Mouse (Mus musculus): ENCODE data around the gene Itpr2.

GRCm38 (mm10) chr6:146519019-146519418 is 17.0 kb upstream of the Itpr2 start:
- TF ChIP-seq GATA1 (IDR thresholded peaks at IDR 0.05; ENCODE audit: borderline replicate concordance, low read length) (no peak), TAL1 (conservative IDR thresholded peaks at IDR 0.05; ENCODE audit: low read depth, low read length) (no peak), CTCF (IDR thresholded peaks at IDR 0.05; ENCODE audit: low read depth, low read length) (no peak)

Measured in G1E (cell line).